Mouse (Mus musculus): Measurements from ENCODE around the gene Relch. TPM values are rescaled to one million over a fixed set of nuclear protein-coding genes. Genes with fewer than 3 reads are reported as not detected.

Relch gene
- polyA plus RNA-seq, 1 experiment from 2014 or later: 19.7 TPM

GRCm38 (mm10) chr1:105784257-105785016 lies 120.8 kb downstream of the Relch start:
- Histone ChIP-seq H3K9ac (replicated peaks; ENCODE audit: low read length) (no peak overlapping the region), H3K27ac (replicated peaks; ENCODE audit: low read depth, low read length) (no peak overlapping the region), H3K27me3 (ENCODE audit: control insufficient read depth, insufficient read depth, low read length) (peaks cover 17% of the 10 kb centered on the region), H3K36me3 (replicated peaks; ENCODE audit: control insufficient read depth, insufficient read depth, low read depth, low read length) (no peaks in the 10 kb centered on the region), H3K4me3 (ENCODE audit: low read depth, low read length) (no peak overlapping the region), H3K9me3 (replicated peaks; ENCODE audit: control insufficient read depth, low read length) (no peaks in the 10 kb centered on the region), H3K4me2 (ENCODE audit: low read depth, low read length) (no peak overlapping the region), H3K4me1 (ENCODE audit: control insufficient read depth, insufficient read depth, low read length) (no peaks in the 10 kb centered on the region)
- ATAC-seq (replicated peaks; ENCODE audit: insufficient number of reproducible peaks, low FRiP score, low TSS enrichment, low read depth) (no peak), DNase-seq (ENCODE audit: low spot score) (no peak)
- 77% methylated on average over 5 of the region's 5 CpGs for WGBS

GRCm38 (mm10) chr1:105785146-105785545 lies 121.5 kb downstream of the Relch start:
- Histone ChIP-seq H3K9me3 (replicated peaks; ENCODE audit: control insufficient read depth, low read length) (no peaks in the 10 kb centered on the region), H3K4me1 (ENCODE audit: control insufficient read depth, insufficient read depth, low read length) (no peaks in the 10 kb centered on the region), H3K4me2 (ENCODE audit: low read depth, low read length) (no peak overlapping the region), H3K4me3 (ENCODE audit: low read depth, low read length) (no peak overlapping the region), H3K36me3 (replicated peaks; ENCODE audit: control insufficient read depth, insufficient read depth, low read depth, low read length) (no peaks in the 10 kb centered on the region), H3K27ac (replicated peaks; ENCODE audit: low read depth, low read length) (no peak overlapping the region), H3K9ac (replicated peaks; ENCODE audit: low read length) (no peak overlapping the region), H3K27me3 (ENCODE audit: control insufficient read depth, insufficient read depth, low read length) (peaks cover 15% of the 10 kb centered on the region)
- ATAC-seq (replicated peaks; ENCODE audit: insufficient number of reproducible peaks, low FRiP score, low TSS enrichment, low read depth) (no peak), DNase-seq (ENCODE audit: low spot score) (no peak)
- WGBS: 94% methylated on average over 4 of the region's 4 CpGs

- Histone ChIP-seq H3K9ac (replicated peaks; ENCODE audit: low read length) (no peak overlapping the region), H3K4me2 (ENCODE audit: low read depth, low read length) (no peak overlapping the region), H3K4me3 (ENCODE audit: low read depth, low read length) (no peak overlapping the region), H3K9me3 (replicated peaks; ENCODE audit: control insufficient read depth, low read length) (no peaks in the 10 kb centered on the region), H3K27ac (replicated peaks; ENCODE audit: low read depth, low read length) (no peak overlapping the region), H3K36me3 (replicated peaks; ENCODE audit: control insufficient read depth, insufficient read depth, low read depth, low read length) (no peaks in the 10 kb centered on the region), H3K4me1 (ENCODE audit: control insufficient read depth, insufficient read depth, low read length) (no peaks in the 10 kb centered on the region), H3K27me3 (ENCODE audit: control insufficient read depth, insufficient read depth, low read length) (peaks cover 4% of the 10 kb centered on the region)
- WGBS: 76% methylated on average over 6 of the region's 6 CpGs
- ATAC-seq (replicated peaks; ENCODE audit: insufficient number of reproducible peaks, low FRiP score, low TSS enrichment, low read depth) (no peak), DNase-seq (ENCODE audit: low spot score) (no peak)
Observed at GRCm38 (mm10) chr1:105786731-105787357, 123.2 kb downstream of the Relch start.

- H3K36me3 ChIP-seq (replicated peaks; ENCODE audit: control insufficient read depth, insufficient read depth, low read depth, low read length): no peaks in the 10 kb centered on the region
- ATAC-seq (replicated peaks; ENCODE audit: insufficient number of reproducible peaks, low FRiP score, low TSS enrichment, low read depth): no peak
- 89% methylated on average over 3 of the region's 3 CpGs for WGBS
Observed at GRCm38 (mm10) chr1:105790103-105790502, 126.4 kb downstream of the Relch start.

GRCm38 (mm10) chr1:105794670-105795069 lies 131.0 kb downstream of the Relch start:
- Histone ChIP-seq H3K27ac (replicated peaks; ENCODE audit: low read depth, low read length) (no peak overlapping the region), H3K9me3 (replicated peaks; ENCODE audit: control insufficient read depth, low read length) (no peaks in the 10 kb centered on the region), H3K9ac (replicated peaks; ENCODE audit: low read length) (no peak overlapping the region), H3K4me2 (ENCODE audit: low read depth, low read length) (no peak overlapping the region), H3K36me3 (replicated peaks; ENCODE audit: control insufficient read depth, insufficient read depth, low read depth, low read length) (no peaks in the 10 kb centered on the region), H3K27me3 (ENCODE audit: control insufficient read depth, insufficient read depth, low read length) (no peaks in the 10 kb centered on the region), H3K4me1 (ENCODE audit: control insufficient read depth, insufficient read depth, low read length) (no peaks in the 10 kb centered on the region), H3K4me3 (ENCODE audit: low read depth, low read length) (no peak overlapping the region)
- WGBS: 85% methylated on average over 6 of the region's 6 CpGs
- ATAC-seq (replicated peaks; ENCODE audit: insufficient number of reproducible peaks, low FRiP score, low TSS enrichment, low read depth): no peak
- no peak for DNase-seq (ENCODE audit: low spot score)

More at GRCm38 (mm10) chr1:105790103-105790502, 126.4 kb downstream of the Relch start:
- no peak overlapping the region for H3K9ac ChIP-seq (replicated peaks; ENCODE audit: low read length)
- H3K4me1 ChIP-seq (ENCODE audit: control insufficient read depth, insufficient read depth, low read length): no peaks in the 10 kb centered on the region
- H3K27ac ChIP-seq (replicated peaks; ENCODE audit: low read depth, low read length): no peak overlapping the region
- H3K4me2 ChIP-seq (ENCODE audit: low read depth, low read length): no peak overlapping the region
- H3K4me3 ChIP-seq (ENCODE audit: low read depth, low read length): no peak overlapping the region
- DNase-seq (ENCODE audit: low spot score): no peak
- no peaks in the 10 kb centered on the region for H3K9me3 ChIP-seq (replicated peaks; ENCODE audit: control insufficient read depth, low read length)
- no peaks in the 10 kb centered on the region for H3K27me3 ChIP-seq (ENCODE audit: control insufficient read depth, insufficient read depth, low read length)

GRCm38 (mm10) chr1:105795705-105796104 lies 132.0 kb downstream of the Relch start:
- Histone ChIP-seq H3K4me3 (ENCODE audit: low read depth, low read length) (no peak overlapping the region), H3K4me1 (ENCODE audit: control insufficient read depth, insufficient read depth, low read length) (no peaks in the 10 kb centered on the region), H3K9ac (replicated peaks; ENCODE audit: low read length) (no peak overlapping the region), H3K27ac (replicated peaks; ENCODE audit: low read depth, low read length) (no peak overlapping the region), H3K27me3 (ENCODE audit: control insufficient read depth, insufficient read depth, low read length) (no peaks in the 10 kb centered on the region), H3K4me2 (ENCODE audit: low read depth, low read length) (no peak overlapping the region), H3K36me3 (replicated peaks; ENCODE audit: control insufficient read depth, insufficient read depth, low read depth, low read length) (no peaks in the 10 kb centered on the region), H3K9me3 (replicated peaks; ENCODE audit: control insufficient read depth, low read length) (no peaks in the 10 kb centered on the region)
- ATAC-seq (replicated peaks; ENCODE audit: insufficient number of reproducible peaks, low FRiP score, low TSS enrichment, low read depth) (no peak), DNase-seq (ENCODE audit: low spot score) (no peak)
- WGBS: 81% methylated on average over 4 of the region's 4 CpGs

GRCm38 (mm10) chr1:105800570-105800969 lies 136.9 kb downstream of the Relch start:
- Histone ChIP-seq H3K4me3 (ENCODE audit: low read depth, low read length) (no peak overlapping the region), H3K27me3 (ENCODE audit: control insufficient read depth, insufficient read depth, low read length) (no peaks in the 10 kb centered on the region), H3K9me3 (replicated peaks; ENCODE audit: control insufficient read depth, low read length) (no peaks in the 10 kb centered on the region), H3K4me2 (ENCODE audit: low read depth, low read length) (no peak overlapping the region), H3K36me3 (replicated peaks; ENCODE audit: control insufficient read depth, insufficient read depth, low read depth, low read length) (no peaks in the 10 kb centered on the region), H3K9ac (replicated peaks; ENCODE audit: low read length) (no peak overlapping the region), H3K27ac (replicated peaks; ENCODE audit: low read depth, low read length) (no peak overlapping the region), H3K4me1 (ENCODE audit: control insufficient read depth, insufficient read depth, low read length) (no peaks in the 10 kb centered on the region)
- DNase-seq (ENCODE audit: low spot score): no peak
- WGBS: 84% methylated on average over 6 of the region's 6 CpGs
- ATAC-seq (replicated peaks; ENCODE audit: insufficient number of reproducible peaks, low FRiP score, low TSS enrichment, low read depth): no peak

GRCm38 (mm10) chr1:105801252-105801651 lies 137.6 kb downstream of the Relch start:
- Histone ChIP-seq H3K4me1 (ENCODE audit: control insufficient read depth, insufficient read depth, low read length) (no peaks in the 10 kb centered on the region), H3K4me3 (ENCODE audit: low read depth, low read length) (no peak overlapping the region), H3K27me3 (ENCODE audit: control insufficient read depth, insufficient read depth, low read length) (no peaks in the 10 kb centered on the region), H3K9me3 (replicated peaks; ENCODE audit: control insufficient read depth, low read length) (no peaks in the 10 kb centered on the region), H3K36me3 (replicated peaks; ENCODE audit: control insufficient read depth, insufficient read depth, low read depth, low read length) (no peaks in the 10 kb centered on the region), H3K9ac (replicated peaks; ENCODE audit: low read length) (no peak overlapping the region), H3K4me2 (ENCODE audit: low read depth, low read length) (no peak overlapping the region), H3K27ac (replicated peaks; ENCODE audit: low read depth, low read length) (no peak overlapping the region)
- ATAC-seq (replicated peaks; ENCODE audit: insufficient number of reproducible peaks, low FRiP score, low TSS enrichment, low read depth) (no peak), DNase-seq (ENCODE audit: low spot score) (no peak)

Data from embryonic facial prominence, embryonic 11.5 days (tissue).